Mouse (Mus musculus) CD4-positive helper T cell, adult 2 months (primary cell): ENCODE results near the gene Vps8.

ENCODE experiments used
- DNase-seq: peaks from one replicate; pipeline ENCODE4 v3.0.0-alpha.2; 2012; ENCODE audit warnings: low read depth, missing footprints, low spot score

Vps8 gene

DNA sequence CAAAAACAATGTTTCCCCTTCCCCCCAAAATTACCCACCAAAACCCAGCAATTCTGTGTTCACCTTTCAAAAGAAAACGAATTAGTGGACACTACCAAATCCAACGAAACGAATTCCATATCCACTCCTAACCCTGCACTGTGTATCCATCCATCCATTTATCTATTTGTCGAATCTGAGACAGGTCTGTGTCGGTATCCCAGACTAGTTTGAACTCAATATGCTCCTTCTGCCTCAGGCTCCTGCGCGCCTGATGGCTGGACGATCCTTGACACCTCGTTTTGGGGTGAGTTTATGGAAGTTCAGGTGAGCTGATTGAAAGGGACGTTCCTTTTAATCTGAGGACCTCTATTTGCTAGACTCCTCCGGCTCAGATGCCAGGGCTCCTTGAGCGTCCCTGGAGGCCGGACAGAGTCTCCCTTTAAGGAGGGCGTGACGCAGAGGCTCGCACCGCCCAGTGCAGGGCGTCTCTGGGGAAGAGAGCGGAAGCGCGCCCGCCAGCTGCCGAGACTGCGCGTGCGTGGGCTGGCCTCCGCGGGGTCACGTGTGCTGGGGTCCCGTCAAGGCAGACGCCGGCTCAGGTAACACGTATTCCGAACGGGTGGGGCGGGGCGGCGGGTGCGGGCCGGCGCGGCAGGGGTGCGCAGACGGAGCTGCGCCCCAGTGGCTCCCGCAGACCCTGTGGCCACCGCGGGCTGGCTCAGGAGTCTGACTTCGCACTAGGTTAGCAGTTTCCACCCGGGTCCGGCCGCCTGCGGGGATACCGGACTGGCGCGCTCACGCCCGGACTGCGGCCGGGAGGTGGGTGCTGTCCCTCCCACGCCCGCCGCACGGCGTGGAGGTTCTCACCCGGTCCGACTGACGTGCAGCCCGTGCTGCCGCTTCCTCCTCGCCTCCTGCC, at the start of gene Vps8:
Gene Vps8 (plus strand): TSS at position 474 of the 901 bp plus-strand sequence.
- peak; percentile 97 for DNase-seq

DNA sequence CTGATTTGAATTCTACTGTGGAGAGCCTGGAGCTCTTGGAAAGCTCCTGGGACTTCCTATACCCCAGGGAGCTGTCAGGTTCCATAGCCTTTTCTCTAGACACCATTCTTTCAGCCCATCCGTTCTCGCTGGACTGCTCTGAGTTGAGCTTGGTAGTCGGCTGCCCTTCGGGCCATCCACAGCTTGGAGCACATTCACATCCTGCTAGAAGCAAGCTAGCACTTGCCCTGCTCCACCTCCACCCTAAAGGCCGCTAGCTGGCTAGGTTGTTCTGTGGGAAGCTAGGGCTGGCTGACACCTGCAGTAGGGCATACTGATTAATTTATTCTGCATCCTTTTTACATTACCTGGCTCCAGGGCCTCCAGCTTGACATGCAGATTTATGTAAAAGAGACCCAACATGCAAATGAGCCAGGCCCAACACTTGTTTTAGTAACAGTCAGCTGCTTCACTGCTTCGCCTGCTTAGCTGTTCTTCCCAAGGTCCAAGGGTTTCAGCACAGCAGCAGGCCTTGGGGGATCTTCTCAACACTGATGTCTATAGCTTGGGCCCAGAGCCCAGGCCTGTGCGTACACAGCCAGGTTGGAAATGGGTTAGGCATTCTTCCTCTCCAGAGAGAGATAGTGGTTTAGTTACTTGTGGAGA, 49.5 kb upstream of the Vps8 start:
- DNase-seq, result no peak

DNA sequence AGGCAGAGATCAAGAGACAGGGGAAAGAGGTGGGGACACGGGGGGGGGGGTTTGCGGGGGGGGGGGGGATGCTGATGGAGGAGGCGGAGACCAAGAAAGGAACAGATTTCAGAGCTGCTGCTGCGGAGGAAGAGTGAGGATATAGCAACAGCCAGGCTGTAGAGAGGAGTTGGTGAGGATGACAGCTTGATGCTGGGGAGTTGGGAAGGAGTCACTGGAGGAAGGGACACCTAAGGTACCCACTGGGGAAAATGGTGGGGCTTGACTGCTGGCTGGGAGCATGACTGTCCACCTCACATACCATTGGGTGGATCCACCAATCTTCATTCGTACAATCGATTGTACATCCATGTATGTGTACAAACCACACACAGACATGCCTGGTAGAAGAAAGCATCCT, 48.9 kb upstream of the Vps8 start:
- DNase-seq, result no peak

DNA sequence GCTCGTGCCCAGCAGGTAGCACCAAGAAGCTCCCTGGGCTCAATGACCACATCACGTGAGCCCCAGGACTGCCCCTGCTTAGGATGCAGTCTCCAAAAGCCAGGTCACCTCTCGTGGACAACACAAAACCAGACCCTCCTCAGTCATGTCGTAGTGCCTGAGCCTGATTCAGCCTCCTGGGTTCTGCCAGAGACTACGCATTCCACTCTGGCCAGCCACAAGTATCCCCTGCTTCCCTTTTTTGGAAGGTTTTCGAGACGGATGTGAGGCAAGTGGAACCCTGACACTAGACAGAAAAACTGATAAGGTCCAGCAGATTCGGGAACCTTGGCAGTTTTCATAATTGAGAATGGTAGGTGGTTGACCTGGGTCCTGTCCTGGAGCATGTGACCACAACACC, 47.8 kb upstream of the Vps8 start:
- no peak for DNase-seq

DNA sequence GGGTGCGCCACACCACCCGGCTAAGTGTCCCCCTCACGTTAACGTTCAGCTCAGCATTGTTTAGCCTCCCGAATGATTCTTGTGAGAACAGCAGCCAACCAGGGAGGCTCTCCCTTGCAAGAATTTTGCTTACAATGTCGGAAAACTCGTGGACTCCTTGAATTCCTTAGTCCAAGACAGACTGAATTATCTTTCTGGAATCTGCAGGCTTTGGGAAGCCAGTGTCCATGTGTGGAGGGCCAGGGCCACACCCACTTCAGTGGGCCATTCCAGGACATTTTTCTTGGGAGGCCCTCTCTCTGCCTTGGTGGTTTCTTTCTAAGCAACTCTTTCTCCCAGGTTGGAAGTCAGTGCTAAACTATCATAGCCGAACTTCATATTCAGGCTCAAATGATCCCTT, 46.6 kb upstream of the Vps8 start:
- no peak for DNase-seq

DNA sequence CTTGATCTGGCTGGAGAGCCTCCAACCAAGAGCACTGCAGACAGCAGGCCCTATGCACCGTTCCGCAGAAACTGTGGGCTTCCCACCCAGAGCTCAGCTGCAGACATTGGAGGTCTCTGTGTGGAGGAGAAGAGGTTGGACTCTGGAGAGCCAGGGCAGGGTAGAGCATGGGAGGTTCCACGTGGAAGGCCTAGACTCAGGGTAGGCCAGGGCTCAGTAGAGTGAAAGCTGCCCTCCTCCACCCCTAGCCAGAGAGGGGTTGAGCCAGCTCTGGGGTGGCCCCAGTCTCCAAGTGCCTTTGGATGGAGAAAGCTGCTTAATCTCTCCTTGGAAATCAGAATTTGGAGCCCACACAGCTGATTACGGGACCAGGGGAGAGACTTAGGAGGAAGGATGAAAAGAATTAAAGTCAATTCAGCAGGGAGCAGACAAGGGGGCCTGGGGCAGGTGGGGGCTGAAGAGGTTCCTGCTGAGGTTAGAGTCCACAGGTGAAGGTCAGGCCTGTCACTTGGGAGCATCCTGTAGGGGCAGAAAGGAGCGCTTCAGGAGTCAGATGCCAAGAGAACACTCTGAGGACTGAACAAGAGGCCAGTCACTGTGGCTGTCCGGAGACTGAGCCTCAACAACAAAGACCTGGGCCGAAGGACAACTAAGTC, 45.8 kb upstream of the Vps8 start:
- DNase-seq, result no peak

DNA sequence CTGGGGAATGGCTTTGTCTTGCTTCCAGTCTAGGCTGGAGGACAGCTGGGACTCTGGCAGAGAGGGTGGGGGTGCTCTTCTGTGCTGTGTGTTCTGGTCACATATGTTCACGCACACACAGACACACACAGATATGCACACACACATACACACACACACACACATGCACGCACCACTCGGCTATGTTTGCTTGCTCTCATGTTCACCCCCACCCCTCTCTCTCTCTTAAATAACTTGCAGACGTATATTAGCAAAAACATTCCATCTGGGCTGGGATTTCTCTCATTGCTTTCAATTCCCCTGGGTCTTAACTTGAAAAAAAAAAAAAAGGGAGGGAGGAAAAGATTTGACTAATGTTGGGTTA, 45.3 kb upstream of the Vps8 start:
- DNase-seq, result no peak

DNA sequence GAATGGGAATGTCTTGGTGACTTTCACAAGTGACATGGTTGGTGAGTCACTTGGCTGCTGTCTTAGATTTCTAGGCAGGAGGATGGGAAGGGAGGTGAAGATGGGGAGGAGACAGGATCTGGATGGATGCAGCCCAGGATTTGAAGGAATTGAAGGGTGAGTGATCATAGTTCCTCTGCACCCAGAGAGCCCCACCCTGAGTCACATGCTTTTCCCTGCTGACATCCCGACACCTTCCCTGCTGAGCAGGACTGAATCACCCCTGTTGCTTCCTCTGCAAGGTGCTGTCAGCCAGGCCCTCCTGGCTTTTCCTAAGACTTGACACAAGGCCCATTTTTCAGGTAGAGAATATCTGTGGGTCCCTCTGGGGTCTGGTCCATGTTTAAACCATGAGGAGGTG, 41.4 kb upstream of the Vps8 start:
- DNase-seq, result no peak

DNA sequence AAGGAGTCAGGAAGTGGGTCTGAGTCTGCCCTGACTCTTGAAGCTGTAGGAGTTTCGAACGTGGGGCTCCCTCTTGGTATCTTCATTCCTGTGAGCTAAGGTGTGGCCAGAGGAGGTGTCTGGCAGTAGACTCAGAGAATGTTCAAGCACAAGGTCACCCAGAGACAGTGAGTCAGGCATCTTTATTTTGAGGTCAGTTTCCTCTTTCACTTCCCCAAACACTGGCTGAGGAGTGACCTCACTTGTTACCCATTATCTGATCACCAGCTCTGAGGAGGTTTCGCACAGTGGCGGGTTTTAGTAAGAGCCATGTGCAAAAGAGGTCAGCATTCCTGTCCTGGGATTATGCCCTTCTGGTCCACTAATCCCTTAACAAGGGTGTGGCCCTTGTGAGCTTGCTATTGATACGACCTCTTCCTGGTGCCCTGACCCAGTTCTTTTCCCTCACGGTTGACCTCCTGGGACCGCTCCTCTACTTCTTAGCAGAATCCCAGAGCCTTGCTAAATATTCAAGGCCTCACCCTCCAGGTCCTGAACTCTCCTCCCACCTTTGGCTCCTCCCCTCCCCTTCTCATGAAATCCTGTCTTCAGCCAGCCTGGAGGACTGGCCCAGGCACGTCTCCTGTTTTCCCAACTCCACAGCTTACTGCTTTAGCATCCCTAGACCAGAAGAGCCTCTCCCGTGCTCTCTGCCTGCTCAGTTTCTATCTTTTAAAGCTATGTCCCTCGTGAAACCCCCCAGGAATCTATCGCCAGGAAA, 40.6 kb upstream of the Vps8 start:
- no peak for DNase-seq

DNA sequence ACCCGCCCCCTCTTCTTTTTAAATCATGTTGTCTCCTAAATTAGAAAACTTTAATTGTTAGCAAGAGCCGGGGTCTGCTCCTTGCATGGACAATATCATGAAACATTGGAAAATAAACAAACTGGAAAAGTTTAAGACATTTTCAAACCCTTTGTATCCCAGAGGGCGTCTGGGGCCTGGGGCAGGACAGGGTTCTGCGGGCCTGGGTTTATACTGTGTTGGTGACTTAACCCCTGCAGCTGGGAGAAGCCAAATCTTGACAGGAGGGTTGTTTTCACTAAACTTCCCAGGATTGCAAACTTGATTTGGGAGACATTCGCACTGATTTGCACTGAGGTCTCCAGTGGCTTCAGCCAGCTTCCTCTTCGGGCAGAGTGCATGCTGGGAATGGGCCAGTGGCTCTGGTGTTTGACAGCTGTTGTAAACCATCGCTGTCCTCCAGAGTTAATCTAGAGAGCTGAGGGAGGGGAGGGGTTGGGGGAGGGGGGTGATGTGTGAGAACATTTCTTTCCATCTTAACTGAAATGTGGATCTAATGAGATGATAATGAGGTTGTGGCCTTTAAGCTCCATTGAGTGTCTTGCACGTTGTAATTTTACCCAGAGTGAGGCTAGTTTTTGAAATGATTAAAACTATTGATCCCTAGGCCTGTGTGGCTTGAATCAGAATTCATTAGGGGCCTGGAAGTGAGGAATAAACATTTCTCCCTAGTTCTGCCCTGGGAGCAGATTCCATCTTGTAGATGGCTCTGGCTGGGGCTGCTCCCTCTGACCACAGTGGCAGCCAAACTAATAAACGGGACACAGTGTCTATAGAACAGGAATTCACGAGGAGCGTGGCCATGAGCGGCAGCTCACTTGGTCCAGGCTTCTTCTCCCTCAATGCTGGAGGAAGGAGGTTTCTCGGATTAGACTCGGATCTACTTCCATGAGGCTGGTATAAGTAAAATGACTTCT, 36.7 kb upstream of the Vps8 start:
- DNase-seq, result no peak

DNA sequence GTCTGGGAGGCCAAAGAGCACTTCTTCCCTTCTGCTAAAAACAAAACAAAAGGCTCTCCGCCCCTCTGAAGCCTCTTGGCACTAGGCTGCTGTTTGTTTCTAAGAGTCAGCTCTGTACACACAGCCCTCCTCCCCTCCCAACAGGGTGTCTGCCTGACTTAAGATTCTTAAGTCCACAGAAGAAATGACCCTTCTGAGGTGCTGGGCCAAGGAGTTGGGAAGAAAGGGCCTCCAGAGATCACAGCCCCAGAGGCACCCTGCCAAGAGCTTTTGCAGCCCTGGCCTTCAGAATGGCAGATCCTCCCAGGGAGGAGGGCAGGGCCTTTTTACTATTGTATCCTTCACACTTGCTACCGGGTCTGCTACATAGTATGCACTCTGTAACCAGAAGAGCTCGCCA, 33.6 kb upstream of the Vps8 start:
- DNase-seq, result no peak

DNA sequence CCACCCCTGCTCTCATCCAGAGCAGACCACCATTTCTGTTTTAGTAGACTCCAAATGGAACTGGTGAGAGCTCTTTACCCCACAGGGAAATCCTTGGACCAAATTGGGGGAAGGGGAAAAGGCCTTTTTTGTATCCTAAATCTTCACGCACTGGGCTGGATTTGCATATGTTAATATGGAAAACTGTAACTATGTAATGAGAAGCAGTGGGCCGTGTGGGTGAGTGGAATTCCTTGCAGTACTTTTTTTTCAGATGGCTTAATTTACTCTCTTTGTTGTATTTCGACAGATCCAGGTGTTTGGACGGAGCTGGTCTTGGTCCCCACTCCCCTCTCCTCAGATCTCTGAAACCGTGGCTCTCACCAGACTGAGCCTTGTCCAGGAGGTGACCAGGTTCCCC, 32.2 kb upstream of the Vps8 start:
- no peak for DNase-seq

DNA sequence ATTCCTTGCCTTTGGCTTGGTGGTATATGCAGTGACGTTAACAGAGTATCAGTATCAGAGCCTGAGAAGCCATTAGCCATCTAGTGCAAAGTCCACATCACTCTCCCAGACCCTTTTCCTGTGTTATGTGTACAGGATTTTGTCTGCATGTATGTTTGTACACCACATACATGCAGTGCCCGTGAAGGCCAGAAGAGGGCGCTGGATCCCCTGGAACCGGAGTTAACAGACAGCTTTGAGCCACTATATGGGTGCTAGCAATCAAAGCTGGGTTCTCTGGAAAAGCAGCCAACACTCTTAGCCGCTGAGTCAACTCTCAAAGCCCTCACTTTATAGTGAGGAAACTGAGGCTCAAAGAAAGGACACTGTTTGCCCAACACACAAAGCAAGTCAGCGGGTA, 30.8 kb upstream of the Vps8 start:
- no peak for DNase-seq

DNA sequence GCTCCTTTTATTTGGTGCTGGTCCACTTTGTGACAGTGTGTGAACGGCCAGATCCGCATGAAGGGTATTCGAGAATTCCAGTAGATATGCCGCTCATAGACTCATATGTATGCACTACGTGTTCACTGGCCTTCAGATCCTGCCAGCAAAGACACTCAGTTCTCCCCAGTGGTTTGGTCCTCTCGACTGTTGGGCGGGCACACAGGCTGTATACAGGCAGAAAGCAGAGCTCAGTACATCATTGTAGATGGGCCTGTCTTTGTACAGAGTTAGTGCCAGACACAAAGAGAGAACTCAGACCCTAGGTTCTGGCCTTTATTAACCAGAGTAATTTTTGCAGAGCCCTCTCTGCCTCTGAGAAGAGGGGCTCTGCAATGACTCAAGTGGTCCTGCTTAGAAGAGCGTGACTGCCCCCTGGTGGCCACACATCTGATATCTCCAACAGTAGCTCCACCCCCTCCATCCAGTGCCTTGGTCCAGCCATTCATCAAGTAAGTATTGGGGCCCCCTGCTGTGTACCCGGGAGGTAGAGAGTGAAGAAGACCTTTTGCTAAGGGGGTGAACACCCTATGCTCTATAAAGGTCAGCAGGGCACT, 30.3 kb upstream of the Vps8 start:
- peak; percentile 59 for DNase-seq

DNA sequence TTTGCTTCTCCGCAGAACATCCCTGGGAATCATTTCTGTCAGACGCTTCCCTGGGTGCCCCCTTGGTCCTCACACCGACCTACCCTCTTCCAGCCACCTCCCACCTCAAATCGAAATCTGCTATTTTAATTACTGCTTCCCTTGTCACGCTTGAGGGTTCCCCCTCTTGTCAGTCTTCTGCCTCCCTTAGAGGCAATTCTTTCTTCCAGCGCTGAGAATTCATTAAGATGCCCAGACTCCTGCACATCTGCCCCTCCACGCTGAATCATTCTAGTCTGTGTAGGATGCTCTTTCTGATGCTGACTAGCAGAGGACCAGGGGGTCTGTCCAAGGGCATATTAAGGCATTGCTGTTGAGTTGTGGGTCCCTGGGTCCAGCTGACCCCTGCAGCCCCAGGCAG, 27.4 kb upstream of the Vps8 start:
- no peak for DNase-seq

DNA sequence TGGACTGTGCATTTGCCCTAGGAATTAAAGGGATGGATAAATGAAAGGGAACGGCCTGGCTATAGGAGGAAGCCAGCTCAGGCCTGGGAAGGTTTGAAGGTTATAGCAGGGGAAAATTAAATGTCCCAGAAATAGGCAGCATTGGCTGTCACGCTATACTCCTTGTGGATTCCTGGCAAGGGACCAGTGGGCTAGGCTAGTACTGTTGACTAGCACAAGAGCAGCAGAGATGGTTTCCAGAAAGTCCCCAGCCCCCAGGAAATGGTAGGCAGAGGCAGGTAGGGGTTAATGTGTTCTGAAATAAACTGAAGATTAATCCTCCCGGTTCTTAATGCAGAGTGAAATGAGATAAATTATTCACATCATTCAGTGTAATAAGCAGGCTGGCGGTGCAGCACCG, 25.2 kb upstream of the Vps8 start:
- no peak for DNase-seq

DNA sequence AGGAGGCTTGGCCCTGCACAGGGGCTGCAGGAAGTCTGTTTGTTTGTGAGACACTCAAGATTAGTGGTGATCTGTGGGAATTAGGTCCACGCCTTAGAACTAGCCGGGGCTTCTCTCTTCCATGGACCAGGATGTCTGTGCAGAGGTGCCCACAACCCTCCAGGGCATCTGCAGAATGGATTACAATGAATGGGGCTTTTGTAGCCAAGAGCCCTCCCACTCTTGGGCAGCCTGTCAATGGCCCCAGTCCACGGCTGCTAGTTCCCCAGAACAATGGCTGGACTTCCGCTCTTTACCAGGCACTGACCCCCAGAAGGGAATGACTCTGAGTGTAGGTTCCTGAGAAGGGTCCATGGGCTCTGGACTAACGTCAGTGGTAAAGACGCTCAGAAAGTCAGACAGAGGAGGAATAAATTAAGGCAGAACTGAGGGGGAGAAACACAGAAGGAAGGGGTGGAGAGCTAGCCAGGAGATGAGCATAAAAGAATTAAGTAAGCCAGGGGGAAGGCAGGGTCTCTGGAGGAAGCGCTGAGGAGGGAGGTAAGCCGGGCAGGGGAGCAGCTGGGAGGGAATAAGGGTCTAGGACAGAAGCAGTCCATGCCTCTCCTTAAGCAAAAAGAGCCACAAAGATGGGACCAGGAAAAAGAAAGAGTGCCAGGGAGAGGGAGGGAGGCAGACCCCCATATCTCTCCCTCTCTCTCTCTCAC, 24.4 kb upstream of the Vps8 start:
- no peak for DNase-seq

DNA sequence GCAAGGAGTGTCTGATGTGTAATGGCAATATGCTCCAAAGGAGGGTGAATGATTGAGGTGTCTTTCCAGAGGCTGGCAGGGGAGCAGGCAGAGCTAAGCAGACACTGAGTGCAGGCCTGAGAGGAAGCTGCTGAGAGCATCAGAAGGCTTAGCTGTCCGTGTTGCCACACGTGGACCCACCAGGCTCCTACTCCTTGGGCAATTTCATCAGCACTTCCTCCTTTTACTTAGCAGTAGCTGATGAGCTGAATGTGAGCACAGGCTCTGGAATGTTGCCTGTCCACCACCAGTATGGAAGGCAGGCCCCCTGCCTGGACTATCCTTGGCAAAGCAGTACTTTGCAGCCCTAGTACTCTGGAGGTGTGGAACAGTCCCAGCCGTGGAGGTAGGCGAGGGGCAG, 23.0 kb upstream of the Vps8 start:
- DNase-seq, result no peak

DNA sequence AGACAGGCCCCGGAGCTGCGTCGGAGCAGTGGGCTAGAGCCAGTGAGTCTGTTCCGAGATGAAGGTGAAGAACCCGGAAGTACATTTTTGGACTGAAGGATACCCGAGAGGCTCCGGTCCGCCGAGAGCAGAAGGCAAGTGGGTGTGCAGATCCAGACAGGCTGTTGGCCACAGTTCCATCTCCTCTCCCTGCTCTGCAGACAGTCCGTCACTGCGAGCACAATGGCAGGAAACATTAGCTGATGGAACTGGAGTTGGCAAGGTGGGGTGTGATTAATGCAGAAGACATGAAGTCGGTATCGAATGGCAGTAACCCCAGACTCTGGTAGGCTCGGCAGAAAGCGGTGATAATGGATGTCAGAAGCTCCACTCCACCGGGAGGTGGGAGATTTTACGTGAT, 20.9 kb upstream of the Vps8 start:
- no peak for DNase-seq

DNA sequence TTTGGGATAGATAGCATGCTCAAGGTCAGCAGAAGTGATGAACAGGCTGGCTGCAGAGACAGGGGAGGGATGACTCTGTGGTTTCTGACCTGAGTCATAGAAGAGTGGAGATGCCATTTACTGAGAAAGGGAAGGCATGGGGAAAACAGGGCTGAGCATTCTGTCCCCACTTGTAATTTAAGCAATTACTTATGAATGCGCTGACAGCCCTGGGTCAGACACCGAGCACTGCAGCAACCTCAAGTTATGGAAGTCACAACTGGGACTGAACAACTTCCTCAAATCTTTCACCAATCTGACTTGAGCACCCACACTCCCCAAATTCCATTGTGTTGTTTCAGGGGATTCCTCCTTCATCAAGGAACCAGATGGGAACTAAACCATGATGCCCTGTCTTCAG, 19.5 kb upstream of the Vps8 start:
- no peak for DNase-seq
